Mouse (Mus musculus): ENCODE measurements around the gene Otud4. TPM values are rescaled to one million over a fixed set of nuclear protein-coding genes. Genes with fewer than 3 reads are reported as not detected.
"Not testable (repeated sequence)": the region's sequence is repeated elsewhere in the genome, so short reads cannot be mapped to it uniquely, and the experiment has no call there.

The Otud4 gene
- polyA plus RNA-seq, 1 experiment from 2014 or later, result 25.7 TPM

- Histone ChIP-seq H3K9me3 (no peaks in the 10 kb centered on the region), H3K36me3 (replicated peaks) (peaks cover 42% of the 10 kb centered on the region), H3K4me1 (no peaks in the 10 kb centered on the region), H3K4me3 (replicated peaks) (no peak overlapping the region), H3K27ac (no peak overlapping the region), H3K27me3 (no peaks in the 10 kb centered on the region), H3K4me2 (no peak overlapping the region), H3K9ac (no peak overlapping the region)
- 94% methylated on average over 4 of the region's 4 CpGs for WGBS
- no peak for ATAC-seq (ENCODE audit: low FRiP score)
Measured at GRCm38 (mm10) chr8:79649569-79649968, 10.2 kb downstream of the Otud4 start.

- no peak for ATAC-seq (ENCODE audit: low FRiP score)
- Histone ChIP-seq H3K4me3 (replicated peaks) (no peak overlapping the region), H3K27me3 (no peaks in the 10 kb centered on the region), H3K9ac (no peak overlapping the region), H3K27ac (no peak overlapping the region), H3K9me3 (no peaks in the 10 kb centered on the region), H3K36me3 (replicated peaks) (peaks cover 44% of the 10 kb centered on the region), H3K4me2 (no peak overlapping the region), H3K4me1 (no peaks in the 10 kb centered on the region)
- WGBS, result 92% methylated on average over 1 of the region's 1 CpGs
Measured at GRCm38 (mm10) chr8:79650158-79650814, 10.9 kb downstream of the Otud4 start.

- H3K4me3 ChIP-seq (replicated peaks), result no peak overlapping the region
- no peak overlapping the region for H3K27ac ChIP-seq
- WGBS, result 95% methylated on average over 4 of the region's 4 CpGs
- H3K4me2 ChIP-seq, result no peak overlapping the region
- H3K9ac ChIP-seq, result no peak overlapping the region
- H3K4me1 ChIP-seq, result no peaks in the 10 kb centered on the region
- H3K27me3 ChIP-seq, result no peaks in the 10 kb centered on the region
- no peak for ATAC-seq (ENCODE audit: low FRiP score)
- H3K9me3 ChIP-seq, result no peaks in the 10 kb centered on the region
- peaks cover 37% of the 10 kb centered on the region for H3K36me3 ChIP-seq (replicated peaks)
Measured at GRCm38 (mm10) chr8:79653736-79654135, 14.3 kb downstream of the Otud4 start.

- H3K9me3 ChIP-seq; H3K4me3 ChIP-seq (replicated peaks); H3K4me2 ChIP-seq; H3K27ac ChIP-seq; ATAC-seq (ENCODE audit: low FRiP score); H3K4me1 ChIP-seq; H3K9ac ChIP-seq; H3K27me3 ChIP-seq: not testable (repeated sequence)
- peaks cover 56% of the 10 kb centered on the region for H3K36me3 ChIP-seq (replicated peaks)
- WGBS, result 84% methylated on average over 2 of the region's 4 CpGs
Measured at GRCm38 (mm10) chr8:79658715-79659114, 19.3 kb downstream of the Otud4 start.

- WGBS, result 90% methylated on average over 4 of the region's 4 CpGs
- Histone ChIP-seq H3K27ac (no peak overlapping the region), H3K9ac (no peak overlapping the region), H3K4me2 (no peak overlapping the region), H3K4me3 (replicated peaks) (no peak overlapping the region), H3K27me3 (no peaks in the 10 kb centered on the region), H3K9me3 (no peaks in the 10 kb centered on the region), H3K4me1 (0 out of 2 replicates have a peak, but pooled peaks cover 7% of the 10 kb centered on the region), H3K36me3 (replicated peaks) (peaks cover 38% of the 10 kb centered on the region)
- no peak for ATAC-seq (ENCODE audit: low FRiP score)
Measured at GRCm38 (mm10) chr8:79676461-79676860, 37.0 kb downstream of the Otud4 start.

- Histone ChIP-seq H3K9me3 (no peaks in the 10 kb centered on the region), H3K4me1 (0 out of 2 replicates have a peak, but pooled peaks cover 7% of the 10 kb centered on the region), H3K9ac (no peak overlapping the region), H3K27ac (no peak overlapping the region), H3K4me3 (replicated peaks) (no peak overlapping the region), H3K4me2 (no peak overlapping the region), H3K27me3 (no peaks in the 10 kb centered on the region), H3K36me3 (replicated peaks) (peaks cover 36% of the 10 kb centered on the region)
- ATAC-seq (ENCODE audit: low FRiP score), result no peak
- 72% methylated on average over 5 of the region's 5 CpGs for WGBS
Measured at GRCm38 (mm10) chr8:79679005-79679404, 39.6 kb downstream of the Otud4 start.

GRCm38 (mm10) chr8:79680083-79680482 is 40.7 kb downstream of the Otud4 start:
- not testable (repeated sequence) for H3K27ac ChIP-seq; H3K4me3 ChIP-seq (replicated peaks); H3K4me1 ChIP-seq; H3K9me3 ChIP-seq; H3K27me3 ChIP-seq; ATAC-seq (ENCODE audit: low FRiP score); H3K9ac ChIP-seq; H3K4me2 ChIP-seq
- 59% methylated on average over 10 of the region's 10 CpGs for WGBS
- H3K36me3 ChIP-seq (replicated peaks), result peaks cover 38% of the 10 kb centered on the region

- Histone ChIP-seq H3K27ac (no peak overlapping the region), H3K9ac (peak overlapping the region; percentile 40; the same call in 1 of the 2 replicates), H3K4me2 (peak overlapping the region; percentile 50), H3K4me1 (0 out of 2 replicates have a peak, but pooled peaks cover 7% of the 10 kb centered on the region), H3K9me3 (no peaks in the 10 kb centered on the region), H3K27me3 (no peaks in the 10 kb centered on the region), H3K36me3 (replicated peaks) (peaks cover 38% of the 10 kb centered on the region), H3K4me3 (replicated peaks) (peak overlapping the region; percentile 28)
- 13% methylated on average over 34 of the region's 34 CpGs for WGBS
- ATAC-seq (ENCODE audit: low FRiP score), result peak; percentile 66
Measured at GRCm38 (mm10) chr8:79680555-79680954, 41.1 kb downstream of the Otud4 start.

- Histone ChIP-seq H3K36me3 (replicated peaks) (peaks cover 41% of the 10 kb centered on the region), H3K9me3 (no peaks in the 10 kb centered on the region), H3K4me3 (replicated peaks) (peak overlapping the region; percentile 28), H3K4me1 (0 out of 2 replicates have a peak, but pooled peaks cover 7% of the 10 kb centered on the region), H3K27ac (no peak overlapping the region), H3K4me2 (peak overlapping the region; percentile 50), H3K27me3 (no peaks in the 10 kb centered on the region), H3K9ac (peak overlapping the region; percentile 40; the same call in 1 of the 2 replicates)
- WGBS, result 42% methylated on average over 2 of the region's 2 CpGs
- 0 out of 2 replicates have a peak, but pooled peaks have one; percentile 61 for ATAC-seq (ENCODE audit: low FRiP score)
Measured at GRCm38 (mm10) chr8:79680965-79681364, 41.5 kb downstream of the Otud4 start.

GRCm38 (mm10) chr8:79685927-79686326 is 46.5 kb downstream of the Otud4 start:
- H3K4me3 ChIP-seq (replicated peaks); H3K4me2 ChIP-seq; H3K9me3 ChIP-seq; ATAC-seq (ENCODE audit: low FRiP score); H3K27ac ChIP-seq; H3K27me3 ChIP-seq; H3K9ac ChIP-seq; H3K4me1 ChIP-seq: not testable (repeated sequence)
- 90% methylated on average over 5 of the region's 5 CpGs for WGBS
- peaks cover 77% of the 10 kb centered on the region for H3K36me3 ChIP-seq (replicated peaks)

GRCm38 (mm10) chr8:79692531-79692930 is 53.1 kb downstream of the Otud4 start:
- Histone ChIP-seq H3K27me3 (no peaks in the 10 kb centered on the region), H3K4me2 (no peak overlapping the region), H3K4me1 (no peaks in the 10 kb centered on the region), H3K4me3 (replicated peaks) (no peak overlapping the region), H3K36me3 (replicated peaks) (peaks cover 66% of the 10 kb centered on the region), H3K9me3 (no peaks in the 10 kb centered on the region), H3K9ac (no peak overlapping the region), H3K27ac (no peak overlapping the region)
- 81% methylated on average over 2 of the region's 2 CpGs for WGBS
- no peak for ATAC-seq (ENCODE audit: low FRiP score)

GRCm38 (mm10) chr8:79706687-79707086 is 67.3 kb downstream of the Otud4 start:
- no peak for ATAC-seq (ENCODE audit: low FRiP score)
- Histone ChIP-seq H3K4me1 (peaks cover 4% of the 10 kb centered on the region; the same call in 1 of the 2 replicates), H3K36me3 (replicated peaks) (peaks cover 44% of the 10 kb centered on the region), H3K4me2 (no peak overlapping the region), H3K27me3 (no peaks in the 10 kb centered on the region), H3K9me3 (no peaks in the 10 kb centered on the region), H3K9ac (no peak overlapping the region), H3K27ac (no peak overlapping the region), H3K4me3 (replicated peaks) (no peak overlapping the region)
- WGBS, result 97% methylated on average over 3 of the region's 3 CpGs

Data from forebrain, embryonic 12.5 days (tissue).